Mouse (Mus musculus) spleen, adult 18-20 months (tissue): Measurements from ENCODE around the gene Otulinl.
A peak's percentile ranks its signal among the peaks of the same experiment; 100 is the strongest.

Source experiments
- DNase-seq, 2 experiments: peaks; one replicate each; pipeline ENCODE4 v3.0.0; 2022; ENCODE audit warnings: mixed read lengths in 2 of 2

Gene Otulinl

DNA sequence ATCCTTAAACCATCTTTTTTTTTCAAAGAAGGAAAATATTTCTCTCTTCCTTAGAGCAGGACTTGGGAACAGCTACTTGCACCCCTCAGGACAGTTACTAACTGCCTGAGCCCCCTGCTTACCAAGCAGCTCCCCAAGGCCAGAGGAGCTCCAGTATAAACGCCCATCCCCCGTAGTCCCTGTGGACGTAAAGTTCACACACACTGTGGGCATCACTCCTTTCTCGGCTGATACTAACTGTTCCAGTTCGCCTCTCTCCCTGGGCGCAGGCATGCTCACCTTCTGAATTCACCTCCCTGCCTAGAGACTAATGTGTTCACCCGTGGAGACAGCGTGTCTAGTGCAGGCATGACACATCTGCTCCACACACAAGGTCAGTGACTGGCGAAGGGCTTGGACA, 2.9 kb downstream of the Otulinl start:
- no peak for DNase-seq

DNA sequence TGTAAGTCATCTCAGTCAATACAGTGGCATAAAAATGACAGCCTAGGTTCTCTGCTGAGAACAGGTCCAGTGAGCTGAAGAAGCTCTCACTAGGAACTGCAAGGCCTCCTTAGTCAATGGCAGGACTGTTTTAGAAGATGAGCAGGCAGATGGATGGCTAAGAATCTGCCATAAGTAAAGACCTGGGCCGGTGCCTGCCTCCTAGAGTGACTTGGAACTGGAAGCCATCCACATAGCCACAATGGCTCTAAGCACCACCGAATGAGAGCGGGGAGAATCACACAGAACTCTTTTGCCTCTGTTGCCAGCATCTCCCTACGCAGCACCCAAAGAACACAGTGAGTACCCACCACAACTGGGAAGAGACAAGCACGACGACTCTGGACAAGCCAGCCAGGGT, 3.6 kb downstream of the Otulinl start:
- DNase-seq, result no peak

DNA sequence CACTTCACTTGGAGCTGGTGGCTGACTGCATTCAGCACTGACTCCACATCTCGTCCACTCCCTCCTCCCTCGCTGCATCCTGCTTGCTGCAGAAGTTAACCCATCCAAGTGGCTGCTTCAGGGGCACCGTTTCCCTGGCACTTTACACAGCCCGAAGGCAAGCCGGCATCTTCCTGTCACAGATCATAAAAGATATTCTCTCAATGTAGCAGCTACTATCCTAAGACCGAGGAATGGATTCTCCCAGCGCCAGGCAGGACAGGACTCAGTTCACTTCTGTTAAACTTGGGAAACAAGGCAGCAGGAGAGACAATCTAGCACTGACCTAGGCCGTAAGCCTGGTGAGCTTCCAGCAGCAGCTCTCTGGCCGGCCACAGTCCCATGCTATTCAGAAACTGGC, 5.2 kb downstream of the Otulinl start:
- no peak for DNase-seq

DNA sequence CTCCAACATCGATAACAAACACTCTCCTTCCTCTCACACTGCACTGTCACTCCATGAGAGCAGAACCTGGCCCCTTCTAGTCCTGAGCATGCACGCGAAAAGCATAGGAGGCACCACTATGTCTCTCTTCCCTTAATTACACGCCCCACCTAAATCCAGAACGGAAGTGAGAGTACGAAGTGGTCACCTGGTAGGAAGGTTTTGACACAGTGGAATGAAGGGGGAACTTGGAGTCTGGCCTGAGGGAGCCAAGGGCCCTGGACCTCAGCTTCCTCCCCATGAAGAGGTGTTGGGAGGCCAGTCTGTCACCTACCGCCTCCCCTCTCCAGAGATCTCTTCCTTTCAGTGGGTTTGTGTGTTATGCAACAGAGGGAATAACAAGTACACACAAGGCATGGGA, 6.3 kb downstream of the Otulinl start:
- no peak for DNase-seq

DNA sequence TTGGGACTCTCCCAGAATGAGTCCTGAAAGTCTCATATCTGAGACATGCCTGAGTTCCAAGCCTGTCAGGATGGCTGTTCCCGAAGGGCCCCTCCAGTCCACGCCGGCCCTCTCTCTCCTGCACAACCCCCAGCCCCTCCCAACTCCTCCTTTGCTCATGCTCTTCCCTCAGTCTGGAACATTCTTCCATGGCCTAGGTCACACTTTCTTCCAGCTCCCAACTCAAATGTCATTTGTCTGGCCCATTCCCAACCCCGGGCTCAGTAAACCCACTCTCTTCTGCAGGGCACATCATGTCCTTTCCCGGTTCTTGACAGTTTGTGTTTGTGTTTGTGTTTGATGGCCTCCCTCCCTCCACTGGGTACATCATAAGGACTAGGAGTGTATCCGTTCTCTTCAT, 7.3 kb downstream of the Otulinl start:
- DNase-seq, result no peak

DNA sequence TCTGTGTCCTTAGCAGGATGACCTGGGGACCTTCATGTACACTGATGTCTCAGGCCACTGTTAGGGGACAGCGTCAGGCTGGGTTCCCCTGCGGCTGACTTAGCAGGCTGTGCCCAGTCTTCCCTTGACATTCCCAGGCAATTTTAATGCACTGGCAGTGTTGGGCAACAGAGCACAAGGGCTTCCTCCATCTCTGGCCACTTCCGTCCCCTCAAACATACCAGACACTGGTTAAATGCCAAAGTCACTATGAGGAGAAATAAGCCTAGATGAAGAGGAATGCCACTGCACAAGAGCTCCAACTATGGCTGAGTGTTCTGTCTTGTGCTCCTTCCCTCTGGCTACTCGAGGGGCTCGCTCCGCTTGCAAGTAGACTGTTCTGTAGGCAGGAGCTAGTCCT, 8.2 kb downstream of the Otulinl start:
- no peak for DNase-seq

DNA sequence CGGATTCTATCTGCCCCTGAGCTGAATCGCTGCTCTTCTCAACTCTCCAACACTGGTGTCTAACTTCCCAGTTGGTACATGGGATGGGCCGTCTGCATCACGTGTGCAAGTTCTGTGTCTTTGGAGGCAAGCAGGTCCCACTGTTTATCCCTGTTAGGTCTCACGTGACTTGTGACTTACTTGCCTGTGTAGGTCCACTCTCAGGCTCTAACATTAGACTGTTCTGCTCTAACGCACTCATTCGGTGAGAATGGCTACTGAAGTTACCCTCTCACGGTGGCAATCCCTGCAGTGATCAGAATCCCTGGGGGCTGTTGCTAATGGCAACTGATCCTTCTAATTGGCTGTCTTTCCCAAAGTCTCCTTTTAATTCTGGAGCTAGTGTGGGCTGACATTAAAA, 9.1 kb downstream of the Otulinl start:
- DNase-seq, result no peak

DNA sequence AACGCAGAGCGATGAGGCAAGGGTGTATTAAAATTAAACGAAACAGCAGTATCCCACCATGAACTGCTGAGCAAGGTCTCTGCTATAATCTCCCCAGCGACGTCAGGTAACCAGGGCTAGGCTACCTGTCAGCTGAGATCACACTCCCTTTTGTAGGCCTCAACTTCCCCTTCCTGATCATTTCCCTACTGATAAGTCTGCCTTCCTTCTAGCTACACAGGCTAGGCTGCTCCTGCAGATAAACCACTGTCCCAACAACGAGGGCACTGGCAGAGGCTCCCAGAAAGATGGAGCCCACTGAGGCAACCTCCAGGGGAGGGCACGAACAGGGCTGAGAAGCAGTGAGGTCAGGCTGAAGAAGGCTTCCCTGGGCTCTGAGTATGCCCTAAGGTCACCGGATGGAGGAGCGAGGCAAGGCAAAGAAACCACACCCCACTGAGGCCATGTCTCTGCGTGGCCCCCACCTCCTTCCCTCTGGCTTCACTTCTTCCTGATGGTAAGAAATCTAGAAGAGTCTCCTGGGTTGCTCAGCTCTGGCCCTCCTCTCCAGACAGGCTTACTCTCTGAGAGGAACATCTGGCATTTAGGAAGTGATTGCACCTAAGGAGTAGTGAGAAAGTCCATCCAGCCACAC, 9.7 kb downstream of the Otulinl start:
- DNase-seq, result no peak

DNA sequence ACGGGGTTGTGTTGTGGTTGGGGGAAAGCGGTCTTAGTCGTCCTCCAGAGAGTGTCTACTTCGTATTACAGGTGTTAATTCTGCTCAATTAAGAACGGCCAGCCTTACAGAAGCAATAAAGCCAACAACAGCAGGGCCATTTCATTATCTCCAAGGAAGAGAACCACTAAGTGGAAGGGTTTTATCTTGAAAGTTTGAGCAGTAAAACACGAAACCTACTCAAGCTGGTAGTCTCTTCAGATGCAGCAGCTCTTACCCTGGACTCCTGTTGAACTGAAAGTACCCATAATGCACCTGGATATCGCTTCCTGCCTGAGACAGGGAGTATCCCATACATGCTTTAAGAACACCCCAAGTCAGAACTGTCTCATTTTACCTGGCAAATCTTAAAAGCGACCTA, 10.7 kb downstream of the Otulinl start:
- DNase-seq, result no peak

DNA sequence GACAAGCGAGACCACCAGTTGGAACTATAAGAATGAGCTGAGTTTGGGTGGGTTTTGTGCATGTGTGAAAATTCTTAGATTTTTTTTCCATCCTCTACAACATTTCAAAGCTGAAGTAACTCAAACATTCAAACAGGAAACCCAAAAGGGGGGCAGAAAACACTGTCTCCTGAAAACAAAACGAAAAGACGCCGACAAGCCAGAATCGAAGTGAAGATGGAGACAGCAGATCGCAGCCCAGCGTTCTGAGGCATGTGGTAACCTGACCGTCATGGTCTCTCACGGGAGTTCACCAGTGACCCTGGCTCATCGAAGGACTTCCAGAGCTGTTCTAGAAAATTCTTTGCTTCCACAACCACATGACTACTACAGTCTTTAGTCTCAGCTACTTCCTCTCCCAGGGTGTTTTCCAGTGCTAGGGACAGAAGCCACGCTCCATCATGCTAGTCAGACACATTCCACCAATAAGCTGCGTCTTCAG, 11.4 kb downstream of the Otulinl start:
- DNase-seq, result no peak

DNA sequence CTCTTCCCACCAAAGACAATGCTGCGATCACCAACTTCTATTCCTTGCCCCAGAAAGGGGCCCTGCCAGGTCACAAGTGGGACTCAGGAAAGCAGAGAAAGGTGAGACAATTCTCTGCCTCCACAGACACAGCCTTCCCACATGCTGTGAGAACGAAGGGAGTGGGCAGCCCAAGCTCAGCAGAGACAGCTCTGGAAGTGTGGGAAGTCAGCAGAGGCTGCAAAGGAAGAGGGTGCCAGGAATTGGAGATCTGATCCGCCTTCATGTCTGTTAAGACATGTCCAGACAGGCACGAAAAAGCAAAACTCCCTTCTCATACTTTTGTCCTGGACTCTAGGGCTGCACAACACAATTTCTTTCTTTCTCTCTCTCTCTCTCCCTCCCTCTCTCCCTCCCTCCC, 12.1 kb downstream of the Otulinl start:
- no peak for DNase-seq

DNA sequence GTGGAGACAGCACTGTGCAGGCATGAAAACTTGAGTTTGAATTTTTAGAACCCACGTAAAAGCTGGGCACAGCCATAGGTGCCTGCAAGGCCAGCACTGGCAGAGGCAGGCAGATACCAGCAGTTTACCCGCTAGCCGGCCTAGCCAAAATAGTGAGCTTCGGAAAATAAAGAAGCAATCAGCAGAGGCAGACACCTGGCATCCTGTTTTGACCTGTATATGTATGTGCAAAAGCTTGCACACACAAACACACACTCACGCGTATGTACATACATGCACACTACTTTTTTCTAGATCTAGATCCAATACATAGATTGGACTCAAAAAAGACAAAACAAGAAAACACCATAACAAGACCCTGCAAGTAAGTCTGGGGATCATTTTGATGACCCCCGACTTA, 12.8 kb downstream of the Otulinl start:
- DNase-seq, result no peak

DNA sequence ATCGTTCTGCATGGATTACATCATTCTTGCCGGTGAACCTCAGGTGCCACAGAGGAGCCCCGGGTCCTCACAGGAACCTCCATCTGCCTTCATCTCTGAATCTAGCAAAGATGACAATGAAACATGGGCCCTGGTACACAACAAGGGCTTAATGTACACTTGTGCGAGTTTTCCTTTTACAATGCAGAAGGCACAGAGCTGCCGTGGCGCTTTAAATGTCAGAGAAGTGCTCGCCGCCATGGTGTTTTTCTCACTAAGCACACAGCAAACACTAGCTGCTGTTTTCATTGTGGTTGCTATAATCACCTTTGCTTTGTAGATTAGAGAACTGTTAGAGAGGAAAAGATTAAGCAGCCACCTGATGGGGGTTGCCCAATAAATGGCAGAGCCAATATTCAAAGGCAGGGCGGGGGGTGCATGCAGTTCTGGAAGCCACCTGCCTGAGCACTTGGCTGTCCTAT, 13.3 kb downstream of the Otulinl start:
- no peak for DNase-seq

DNA sequence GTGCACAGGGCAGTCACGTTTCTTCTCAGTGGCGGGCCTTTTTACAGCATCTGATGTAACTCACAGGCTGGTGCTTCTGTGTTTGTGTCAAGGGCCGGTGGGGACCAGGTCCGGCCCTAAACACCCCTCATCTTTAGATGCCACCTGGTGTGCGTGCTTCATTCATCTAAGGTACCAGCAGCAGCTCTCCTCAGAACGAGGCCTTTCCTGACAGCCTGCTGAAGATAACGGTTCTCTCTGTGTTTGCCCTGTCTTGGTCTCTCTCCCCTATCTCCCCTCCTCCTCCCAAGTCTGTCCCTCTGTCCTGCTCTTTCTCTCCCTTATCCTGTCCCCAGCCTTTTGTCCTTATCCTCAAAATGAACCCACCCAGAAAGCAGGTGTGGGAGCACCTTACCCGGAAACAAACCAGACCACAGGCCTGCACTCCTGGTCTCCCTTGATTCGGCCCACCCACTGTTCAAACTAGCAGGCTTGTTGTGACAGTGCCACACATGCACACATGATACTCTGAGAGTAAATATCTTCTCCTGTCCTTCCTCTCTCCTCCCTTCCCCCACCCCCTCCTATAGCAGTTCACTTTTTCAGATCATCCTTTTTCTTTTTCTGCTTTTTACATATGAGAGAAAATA, 14.4 kb downstream of the Otulinl start:
- DNase-seq, result no peak

DNA sequence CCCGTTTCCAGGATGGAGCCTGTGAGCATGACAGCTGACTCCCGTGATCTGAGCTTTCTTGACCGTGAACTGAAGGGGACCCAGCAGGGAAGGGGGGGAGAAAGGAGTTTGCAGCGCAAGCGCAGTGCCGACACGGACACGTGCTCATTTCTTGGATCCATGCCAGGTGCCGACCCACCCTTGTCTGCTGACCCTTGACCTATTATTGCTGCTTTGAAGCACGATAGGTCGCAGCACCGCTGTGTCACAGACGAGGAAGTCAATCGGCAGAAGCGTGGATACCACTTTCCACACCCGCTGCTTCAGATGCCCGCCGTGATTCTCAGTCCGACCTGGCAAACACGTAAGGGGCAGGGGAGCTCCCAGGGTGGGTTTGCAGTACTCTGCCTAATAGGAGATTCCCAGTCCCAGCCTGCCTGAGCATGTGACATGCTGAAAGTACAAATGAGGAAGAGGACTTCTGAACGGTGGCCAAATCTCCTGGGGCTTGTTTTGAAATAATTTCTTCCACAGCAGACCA, 15.9 kb downstream of the Otulinl start:
- no peak for DNase-seq

DNA sequence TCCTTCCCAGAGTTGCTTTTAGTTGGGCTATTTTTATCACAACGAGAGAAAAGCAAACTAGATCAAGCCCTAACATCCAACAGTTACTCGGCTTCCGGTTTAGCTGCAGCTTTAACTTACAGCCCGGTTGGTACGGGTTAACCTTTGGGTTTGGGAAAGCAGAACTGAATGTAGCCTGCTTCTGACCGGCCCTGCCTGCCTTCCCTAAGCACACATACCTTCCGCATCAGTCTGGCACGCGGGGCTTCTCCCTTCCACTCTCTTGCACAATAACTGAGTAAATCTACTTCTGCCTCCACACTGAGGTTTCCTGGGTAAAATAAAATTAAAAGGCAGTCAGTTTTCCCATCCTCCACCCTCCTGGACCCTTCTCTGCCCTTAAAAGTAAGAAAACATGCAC, 17.3 kb downstream of the Otulinl start:
- DNase-seq, result no peak

DNA sequence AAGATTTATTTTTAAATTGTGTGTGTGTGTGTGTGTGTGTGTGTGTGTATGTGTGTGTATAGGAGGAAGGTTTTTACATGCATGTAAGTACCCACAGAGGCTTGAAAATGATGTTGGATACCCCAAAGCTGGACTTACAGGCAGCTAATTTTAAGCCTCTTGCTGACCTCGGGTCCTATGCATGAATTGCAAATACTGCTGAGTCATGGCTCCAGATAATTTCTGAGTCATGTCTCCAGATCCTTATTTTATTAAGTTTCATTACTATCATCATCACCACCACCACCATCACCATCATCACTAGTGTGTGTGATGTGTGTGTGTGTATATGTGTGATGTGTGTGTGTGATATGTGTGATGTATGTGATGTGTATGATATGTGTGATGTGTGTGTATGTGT, 18.7 kb downstream of the Otulinl start:
- DNase-seq, result no peak

DNA sequence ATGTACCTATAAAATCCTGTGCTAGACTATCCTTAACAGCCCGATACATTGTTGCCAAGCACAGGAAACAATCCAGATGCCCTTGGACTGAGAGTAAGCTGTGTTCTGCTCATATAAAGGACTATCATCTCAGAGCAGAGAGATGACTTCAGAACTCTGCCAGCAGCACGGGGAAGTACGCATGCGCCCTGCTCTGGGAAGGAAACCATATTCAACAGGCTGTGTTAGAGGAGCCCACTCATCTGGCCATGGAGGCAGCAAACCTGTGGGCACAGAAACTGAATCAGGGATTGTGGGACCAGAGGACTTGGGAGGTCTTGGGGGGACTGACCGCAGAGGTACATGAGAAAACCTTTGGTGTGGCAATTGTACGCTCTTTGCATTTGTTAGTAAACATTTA, 19.7 kb downstream of the Otulinl start:
- no peak for DNase-seq

DNA sequence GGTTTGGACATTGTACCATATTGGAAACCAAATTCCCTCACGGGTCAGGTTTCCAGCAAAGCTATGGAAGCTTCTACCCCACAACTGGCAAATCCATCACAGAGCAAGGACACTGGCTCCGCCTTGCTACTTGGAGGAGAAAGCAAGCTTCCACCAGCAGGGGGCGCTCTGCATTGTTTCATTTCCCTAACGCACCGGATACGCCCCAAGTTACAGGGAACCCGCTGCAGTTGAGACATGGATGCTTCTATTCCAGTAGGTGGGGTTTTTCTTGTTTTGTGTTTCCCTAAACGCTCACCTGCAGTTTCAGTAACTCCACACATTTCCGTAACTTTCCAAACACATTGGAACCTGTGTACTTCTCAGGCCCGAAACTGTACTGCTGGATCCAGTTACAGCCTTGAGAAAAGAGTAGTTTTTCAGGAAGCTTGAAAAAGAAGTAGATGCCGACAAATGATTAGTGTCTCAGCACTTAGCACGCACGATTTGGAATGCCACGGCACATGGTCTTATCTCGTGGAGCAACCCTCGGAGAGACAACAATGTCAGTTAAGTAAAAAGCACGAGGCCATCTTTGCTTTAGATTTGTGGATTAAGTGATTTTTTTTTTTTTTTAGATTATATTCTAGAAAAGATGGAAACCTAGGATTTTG, 21.7 kb downstream of the Otulinl start:
- DNase-seq, result peak; percentile 64 to 87

DNA sequence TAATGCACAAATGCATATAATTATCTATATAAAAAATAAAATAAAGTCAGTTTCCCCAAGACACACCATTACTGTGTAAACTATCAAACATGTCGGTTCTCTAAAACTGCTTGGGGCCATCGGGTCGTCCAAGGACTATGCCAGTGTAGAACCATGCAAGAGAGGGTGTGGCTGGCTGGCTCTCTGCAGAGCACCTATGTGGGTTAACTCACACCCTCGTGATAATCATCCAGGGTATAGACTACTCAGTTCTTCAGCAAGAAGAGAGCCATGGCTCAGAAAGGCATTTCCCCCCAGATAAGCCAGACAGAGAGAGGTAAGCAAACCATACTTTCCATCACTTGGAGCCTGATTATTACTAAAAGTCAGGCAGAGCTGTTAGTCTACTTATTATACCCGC, 22.2 kb downstream of the Otulinl start:
- no peak for DNase-seq

DNA sequence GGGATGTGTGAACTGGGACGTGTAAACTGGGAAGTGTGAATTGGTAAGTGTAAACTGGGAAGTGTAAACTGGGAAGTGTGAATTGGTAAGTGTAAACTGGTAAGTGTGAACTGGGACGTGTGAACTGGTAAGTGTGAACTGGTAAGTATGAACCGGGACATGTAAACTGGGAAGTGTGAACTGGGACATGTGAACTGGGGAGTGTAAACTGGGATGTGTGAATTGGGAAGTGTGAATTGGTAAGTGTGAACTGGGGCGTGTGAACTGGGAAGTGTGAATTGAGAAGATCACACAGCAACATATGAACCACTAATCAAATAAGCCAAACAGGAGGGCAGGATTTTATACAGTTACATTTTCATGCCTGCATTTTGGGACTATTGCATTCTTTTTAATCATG, 23.0 kb downstream of the Otulinl start:
- DNase-seq, result no peak

DNA sequence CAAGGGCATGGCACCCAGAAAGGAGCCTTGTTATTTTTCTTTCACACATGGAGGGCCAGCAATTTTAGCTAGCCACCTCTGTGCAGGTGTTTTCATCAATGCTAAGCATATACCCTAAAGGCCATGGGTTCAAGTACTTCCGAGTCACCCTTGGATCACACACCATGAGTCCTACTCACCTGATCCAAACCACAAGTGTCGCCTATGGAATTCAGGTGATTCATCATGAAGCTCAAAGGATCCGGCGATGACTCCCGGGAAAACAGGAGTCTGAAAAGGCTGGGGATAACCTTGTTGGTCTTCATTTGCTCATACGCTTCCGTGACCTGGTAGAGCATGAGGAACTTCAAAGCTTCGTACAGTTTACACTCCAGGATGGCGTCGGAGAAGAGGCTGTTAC, 23.5 kb downstream of the Otulinl start:
- DNase-seq, result no peak

DNA sequence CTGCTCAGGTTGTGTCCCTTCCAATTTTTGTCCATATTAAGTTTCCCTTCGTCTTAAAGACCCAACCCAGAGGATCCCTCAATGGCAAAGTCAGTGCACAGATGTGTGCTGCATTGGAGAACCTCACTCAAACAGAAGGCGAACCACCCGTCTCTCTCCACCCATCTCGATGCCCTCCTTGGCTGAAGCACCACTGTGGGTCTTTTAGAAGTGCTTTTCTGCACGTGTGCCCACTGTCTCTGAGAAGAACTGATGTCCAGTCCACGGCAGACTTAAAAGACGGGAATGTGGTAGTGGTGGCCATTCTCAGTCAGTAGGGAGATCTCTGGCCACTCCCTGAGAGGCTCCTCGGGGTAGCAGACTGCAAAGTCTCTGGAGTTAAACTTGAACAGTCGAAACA, 24.8 kb downstream of the Otulinl start:
- DNase-seq, result no peak

DNA sequence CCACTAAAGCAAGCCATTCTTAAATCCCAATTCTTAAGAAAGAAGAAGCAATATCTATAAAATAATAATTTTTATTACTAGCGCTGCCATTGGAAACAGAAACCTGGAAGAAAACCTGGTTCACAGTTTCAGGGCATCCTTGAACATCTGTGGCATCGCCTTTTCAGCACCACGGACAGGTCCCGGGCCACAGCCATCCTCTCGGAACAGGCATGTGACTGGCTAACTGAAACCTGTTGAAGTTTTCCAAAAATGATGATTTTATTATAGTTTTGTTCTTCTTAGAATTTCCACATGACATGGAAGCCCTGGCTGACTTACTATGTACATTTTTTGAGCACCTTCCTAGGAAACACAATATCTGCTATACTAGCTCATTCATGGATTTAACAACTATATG, 26.4 kb downstream of the Otulinl start:
- no peak for DNase-seq
